Mouse (Mus musculus) embryonic fibroblast, embryonic 13.5 days (primary cell): ENCODE measurements around the gene Gan.

ENCODE experiments used
- CTCF ChIP-seq: IDR thresholded peaks from 2 replicates; pipeline ENCODE4 v1.5.1; 2011; ENCODE audit warnings: mild to moderate bottlenecking, control low read depth, low read length, moderate library complexity, borderline replicate concordance; ENCODE audit not compliant: insufficient read depth
- POLR2A ChIP-seq: IDR thresholded peaks from 2 replicates; pipeline ENCODE4 v1.6.1; 2011; ENCODE audit warnings: low read depth, mild to moderate bottlenecking, control low read depth, low read length, moderate library complexity

GRCm38 (mm10) chr8:117168378-117168777 is 10.4 kb downstream of the Gan start:
- TF ChIP-seq POLR2A (no peak), CTCF (no peak)
